Mouse (Mus musculus) cerebral cortex, adult 2 months (tissue): ENCODE measurements around the gene Cdk17.

Source experiments
- WGBS: fragments of 180-500 bp; shearing (Covaris S2); methylation state at CpG from one replicate; pipeline ENCODE4 v1.1.7; 2018; 5-methylcytosine and 5-hydroxymethylcytosine counted together

The Cdk17 gene

GRCm38 (mm10) chr10:93160807-93161510 lies at the start of gene Cdk17:
Gene Cdk17, plus strand, starts transcription at chr10:93160875.
- under 1% methylated on average over 95 of the region's 97 CpGs for WGBS

GRCm38 (mm10) chr10:93111412-93111811 lies 49.3 kb upstream of the Cdk17 start:
- 56% methylated on average over 8 of the region's 8 CpGs for WGBS

GRCm38 (mm10) chr10:93112021-93112420 lies 48.7 kb upstream of the Cdk17 start:
- 91% methylated on average over 6 of the region's 6 CpGs for WGBS

- WGBS = 93% methylated on average over 8 of the region's 8 CpGs
Observed at GRCm38 (mm10) chr10:93113968-93114367, 46.7 kb upstream of the Cdk17 start.

GRCm38 (mm10) chr10:93114782-93115181 lies 45.9 kb upstream of the Cdk17 start:
- WGBS = 83% methylated on average over 1 of the region's 1 CpGs

GRCm38 (mm10) chr10:93115743-93116142 lies 44.9 kb upstream of the Cdk17 start:
- WGBS = 98% methylated on average over 1 of the region's 1 CpGs

GRCm38 (mm10) chr10:93116636-93117035 lies 44.0 kb upstream of the Cdk17 start:
- WGBS = 75% methylated on average over 3 of the region's 3 CpGs

- WGBS = 35% methylated on average over 5 of the region's 5 CpGs
Observed at GRCm38 (mm10) chr10:93119809-93120208, 40.9 kb upstream of the Cdk17 start.

- WGBS = 95% methylated on average over 6 of the region's 6 CpGs
Observed at GRCm38 (mm10) chr10:93121262-93121860, 39.3 kb upstream of the Cdk17 start.

GRCm38 (mm10) chr10:93122399-93123184 lies 38.1 kb upstream of the Cdk17 start:
- WGBS = 50% methylated on average over 12 of the region's 12 CpGs

GRCm38 (mm10) chr10:93123310-93123709 lies 37.4 kb upstream of the Cdk17 start:
- WGBS = 51% methylated on average over 4 of the region's 4 CpGs

GRCm38 (mm10) chr10:93123957-93124613 lies 36.6 kb upstream of the Cdk17 start:
- 35% methylated on average over 12 of the region's 12 CpGs for WGBS

- WGBS = 83% methylated on average over 3 of the region's 3 CpGs
Observed at GRCm38 (mm10) chr10:93126025-93126424, 34.6 kb upstream of the Cdk17 start.

- 70% methylated on average over 2 of the region's 2 CpGs for WGBS
Observed at GRCm38 (mm10) chr10:93128566-93128965, 32.1 kb upstream of the Cdk17 start.

- WGBS = 45% methylated on average over 1 of the region's 1 CpGs
Observed at GRCm38 (mm10) chr10:93129345-93129744, 31.3 kb upstream of the Cdk17 start.

GRCm38 (mm10) chr10:93129904-93130455 lies 30.7 kb upstream of the Cdk17 start:
- WGBS = 40% methylated on average over 9 of the region's 9 CpGs

- WGBS = 50% methylated on average over 10 of the region's 10 CpGs
Observed at GRCm38 (mm10) chr10:93130456-93130940, 30.2 kb upstream of the Cdk17 start.

GRCm38 (mm10) chr10:93131865-93132566 lies 28.7 kb upstream of the Cdk17 start:
- WGBS = 90% methylated on average over 9 of the region's 9 CpGs

GRCm38 (mm10) chr10:93138730-93139129 lies 21.9 kb upstream of the Cdk17 start:
- WGBS = 87% methylated on average over 3 of the region's 3 CpGs

GRCm38 (mm10) chr10:93140778-93141177 lies 19.9 kb upstream of the Cdk17 start:
- 39% methylated on average over 4 of the region's 4 CpGs for WGBS
